Mouse (Mus musculus) forebrain, embryonic 11.5 days (tissue): ENCODE results near the gene Gstm7. TPM values are rescaled to one million over a fixed set of nuclear protein-coding genes. Genes with fewer than 3 reads are reported as not detected.

Source experiments
- ATAC-seq: fragments of 200-750 bp; cut with Nextera tagmentation; replicated peaks from 2 replicates; pipeline ENCODE4 v1.8.0; 2017; ENCODE audit warnings: moderate TSS enrichment; ENCODE audit not compliant: low FRiP score
- DNase-seq: peaks from one replicate; pipeline ENCODE4 v3.0.0-alpha.2; 2017; ENCODE audit warnings: low spot score
- H3K27ac ChIP-seq: fragments of 300-500 bp; sonication (generic); 2 replicates; pipeline ENCODE4 v1.5.1; 2014; ENCODE audit warnings: low read depth, low read length
- H3K27me3 ChIP-seq: fragments of 300-500 bp; sonication (generic); 2 replicates; pipeline ENCODE4 v1.6.1; 2014; ENCODE audit warnings: mild to moderate bottlenecking, low read length, mixed read lengths; ENCODE audit not compliant: control insufficient read depth, insufficient read depth
- H3K36me3 ChIP-seq: fragments of 300-500 bp; sonication (generic); 2 replicates; pipeline ENCODE4 v1.6.1; 2014; ENCODE audit warnings: mild to moderate bottlenecking, low read length, moderate library complexity, mixed read lengths; ENCODE audit not compliant: control insufficient read depth, insufficient read depth
- H3K4me1 ChIP-seq: fragments of 300-500 bp; sonication (generic); replicated peaks from 2 replicates; pipeline ENCODE4 v1.6.1; 2014; ENCODE audit warnings: low read length, mixed read lengths; ENCODE audit not compliant: control insufficient read depth, insufficient read depth
- H3K4me2 ChIP-seq: fragments of 300-500 bp; sonication (generic); 2 replicates; pipeline ENCODE4 v1.6.1; 2014; ENCODE audit warnings: low read depth, mild to moderate bottlenecking, low read length, moderate library complexity, mixed read lengths; ENCODE audit not compliant: severe bottlenecking
- H3K4me3 ChIP-seq: fragments of 300-500 bp; sonication (generic); 2 replicates; pipeline ENCODE4 v1.5.1; 2014; ENCODE audit warnings: low read depth, low read length
- H3K9ac ChIP-seq: fragments of 300-500 bp; sonication (generic); 2 replicates; pipeline ENCODE4 v1.6.1; 2014; ENCODE audit warnings: low read length
- H3K9me3 ChIP-seq: fragments of 300-500 bp; sonication (generic); 2 replicates; pipeline ENCODE4 v1.6.1; 2016; ENCODE audit warnings: low read length, mixed read lengths; ENCODE audit not compliant: control insufficient read depth
- WGBS: fragments of 180-500 bp; shearing (Covaris S2); extraction: QIAGEN DNeasy Blood & Tissue Kit; methylation state at CpG from one replicate; pipeline ENCODE4 v1.1.7; 2014; 5-methylcytosine and 5-hydroxymethylcytosine counted together
- polyA plus RNA-seq: library from polyadenylated mRNA; unstranded; fragments of >200 nt; fragmentation: Nextera tagmentation; extraction: Ambion mirVana; gene quantifications from 2 replicates; pipeline ENCODE4 v1.2.1, GENCODE M21; 2014

Gene Gstm7
- polyA plus RNA-seq, 1 experiment from 2014 or later, result 42.9 TPM

GRCm38 (mm10) chr3:107931134-107931533 is 483 bp downstream of the Gstm7 start:
- ATAC-seq, result no peak; the same call in 1 of the 2 replicates

GRCm38 (mm10) chr3:107929731-107930130 is 1.9 kb downstream of the Gstm7 start:
- ATAC-seq (no peak), DNase-seq (no peak)
- Histone ChIP-seq H3K4me1 (no peaks in the 10 kb centered on the region; the same call in 1 of the 2 replicates), H3K4me3 (no peak overlapping the region), H3K9me3 (no peaks in the 10 kb centered on the region), H3K27ac (no peak overlapping the region), H3K4me2 (no peak overlapping the region), H3K36me3 (no peaks in the 10 kb centered on the region), H3K9ac (no peak overlapping the region), H3K27me3 (no peaks in the 10 kb centered on the region)
- 91% methylated on average over 4 of the region's 4 CpGs for WGBS

More at GRCm38 (mm10) chr3:107931134-107931533, 483 bp downstream of the Gstm7 start:
- Histone ChIP-seq H3K4me1 (no peaks in the 10 kb centered on the region; the same call in 1 of the 2 replicates), H3K27me3 (no peaks in the 10 kb centered on the region), H3K27ac (peak overlapping the region; percentile 64), H3K9me3 (no peaks in the 10 kb centered on the region), H3K36me3 (no peaks in the 10 kb centered on the region), H3K4me3 (peak overlapping the region; percentile 22), H3K9ac (peak overlapping the region; percentile 47; the same call in 1 of the 2 replicates), H3K4me2 (peak overlapping the region; percentile 54)
- no peak for DNase-seq
- WGBS, result 68% methylated on average over 2 of the region's 2 CpGs

- DNase-seq (no peak), ATAC-seq (no peak)
- H3K4me1 ChIP-seq, result no peaks in the 10 kb centered on the region; the same call in 1 of the 2 replicates
- no peak overlapping the region for H3K4me3 ChIP-seq
- H3K27me3 ChIP-seq, result no peaks in the 10 kb centered on the region
- no peak overlapping the region for H3K9ac ChIP-seq
- no peak overlapping the region for H3K27ac ChIP-seq
- WGBS, result 90% methylated on average over 4 of the region's 4 CpGs
- H3K36me3 ChIP-seq, result no peaks in the 10 kb centered on the region
- no peaks in the 10 kb centered on the region for H3K9me3 ChIP-seq
- no peak overlapping the region for H3K4me2 ChIP-seq
These were observed 2.4 kb downstream of the Gstm7 start for GRCm38 (mm10) chr3:107929243-107929642.

GRCm38 (mm10) chr3:107928691-107929090 is 2.9 kb downstream of the Gstm7 start:
- Histone ChIP-seq H3K27me3 (no peaks in the 10 kb centered on the region), H3K9ac (no peak overlapping the region), H3K9me3 (no peaks in the 10 kb centered on the region), H3K27ac (no peak overlapping the region), H3K4me1 (no peaks in the 10 kb centered on the region; the same call in 1 of the 2 replicates), H3K4me2 (no peak overlapping the region), H3K4me3 (no peak overlapping the region), H3K36me3 (no peaks in the 10 kb centered on the region)
- no peak for DNase-seq
- 90% methylated on average over 11 of the region's 11 CpGs for WGBS
- ATAC-seq, result no peak

- Histone ChIP-seq H3K36me3 (no peaks in the 10 kb centered on the region), H3K9me3 (no peaks in the 10 kb centered on the region), H3K4me2 (no peak overlapping the region), H3K9ac (no peak overlapping the region), H3K4me3 (no peak overlapping the region), H3K27ac (no peak overlapping the region), H3K4me1 (no peaks in the 10 kb centered on the region; the same call in 1 of the 2 replicates), H3K27me3 (no peaks in the 10 kb centered on the region)
- DNase-seq (no peak), ATAC-seq (no peak)
- 88% methylated on average over 3 of the region's 3 CpGs for WGBS
These were observed 3.8 kb downstream of the Gstm7 start for GRCm38 (mm10) chr3:107927841-107928240.

GRCm38 (mm10) chr3:107925335-107925734 is 6.3 kb downstream of the Gstm7 start:
- no peaks in the 10 kb centered on the region for H3K36me3 ChIP-seq
- H3K9me3 ChIP-seq, result no peaks in the 10 kb centered on the region
- H3K9ac ChIP-seq, result no peak overlapping the region
- no peak overlapping the region for H3K4me3 ChIP-seq
- no peaks in the 10 kb centered on the region for H3K4me1 ChIP-seq
- ATAC-seq (no peak), DNase-seq (no peak)
- WGBS, result 90% methylated on average over 3 of the region's 3 CpGs
- no peak overlapping the region for H3K27ac ChIP-seq
- no peaks in the 10 kb centered on the region for H3K27me3 ChIP-seq
- H3K4me2 ChIP-seq, result no peak overlapping the region

- no peaks in the 10 kb centered on the region for H3K36me3 ChIP-seq
- ATAC-seq (no peak), DNase-seq (no peak)
- H3K9me3 ChIP-seq, result no peaks in the 10 kb centered on the region
- WGBS, result 91% methylated on average over 5 of the region's 5 CpGs
- no peaks in the 10 kb centered on the region for H3K4me1 ChIP-seq
- H3K4me2 ChIP-seq, result no peak overlapping the region
- H3K9ac ChIP-seq, result no peak overlapping the region
- no peak overlapping the region for H3K4me3 ChIP-seq
- no peak overlapping the region for H3K27ac ChIP-seq
- H3K27me3 ChIP-seq, result no peaks in the 10 kb centered on the region
These were observed 11.3 kb downstream of the Gstm7 start for GRCm38 (mm10) chr3:107920348-107920747.

GRCm38 (mm10) chr3:107917783-107918408 is 13.7 kb downstream of the Gstm7 start:
- Histone ChIP-seq H3K27ac (no peak overlapping the region), H3K36me3 (no peaks in the 10 kb centered on the region), H3K4me1 (no peaks in the 10 kb centered on the region), H3K9me3 (no peaks in the 10 kb centered on the region), H3K4me3 (no peak overlapping the region), H3K4me2 (no peak overlapping the region), H3K27me3 (no peaks in the 10 kb centered on the region), H3K9ac (no peak overlapping the region)
- ATAC-seq, result peak; percentile 75; the same call in 1 of the 2 replicates
- no peak for DNase-seq
- 61% methylated on average over 7 of the region's 7 CpGs for WGBS

- ATAC-seq, result no peak
- no peak overlapping the region for H3K4me3 ChIP-seq
- no peak for DNase-seq
- H3K9ac ChIP-seq, result no peak overlapping the region
- no peak overlapping the region for H3K4me2 ChIP-seq
- no peak overlapping the region for H3K27ac ChIP-seq
- H3K27me3 ChIP-seq, result no peaks in the 10 kb centered on the region
- H3K4me1 ChIP-seq, result no peaks in the 10 kb centered on the region
- 78% methylated on average over 3 of the region's 3 CpGs for WGBS
- H3K9me3 ChIP-seq, result no peaks in the 10 kb centered on the region
- H3K36me3 ChIP-seq, result no peaks in the 10 kb centered on the region
These were observed 14.5 kb downstream of the Gstm7 start for GRCm38 (mm10) chr3:107917097-107917496.
